Mouse (Mus musculus) lung, adult 10 weeks (tissue): ENCODE measurements around the gene Svs3a. TPM values are rescaled to one million over a fixed set of nuclear protein-coding genes. Genes with fewer than 3 reads are reported as not detected.

Experiments used
- polyA plus RNA-seq: library from polyadenylated mRNA; stranded (reverse); fragments of 350-450 nt; fragmentation: Illumina TruSeq; extraction: RNeasy Lipid Tissue Mini Kit (QIAGEN cat#74804); gene quantifications from one replicate; pipeline ENCODE4 v1.2.3, GENCODE M21; 2014; ENCODE audit warnings: low read depth, low replicate concordance; ENCODE audit not compliant: insufficient read depth

Svs3a gene
- not detected for polyA plus RNA-seq

GRCm38 (mm10) chr2:164288968-164289367 is at the start of gene Svs3a:
TSS of gene Svs3a (plus strand) at chr2:164289268.

DNA sequence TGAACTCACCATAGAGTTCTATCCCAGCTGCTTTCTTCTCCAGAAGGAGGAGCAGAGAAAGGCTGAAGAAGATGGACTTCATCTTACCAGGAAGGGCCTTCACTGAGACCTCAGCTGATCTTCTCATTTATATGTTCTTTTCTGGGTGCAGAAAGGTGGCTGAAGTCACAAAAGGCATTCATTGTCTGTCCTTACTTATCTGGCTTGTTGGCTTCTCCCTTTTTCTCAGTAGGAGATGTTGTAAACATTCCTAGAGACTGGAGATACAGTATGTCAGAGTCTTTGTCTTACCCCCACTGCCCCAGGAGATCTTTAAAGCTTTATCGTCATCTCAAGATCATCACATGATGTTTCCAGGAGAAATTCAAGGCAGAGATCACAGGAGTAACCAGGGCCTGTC is 32.5 kb upstream of the Svs3a start, which contains the start of gene Svs3b:
Gene Svs3b, minus strand, starts transcription at position 101 of the 400 bp plus-strand sequence.

GRCm38 (mm10) chr2:164278359-164278758 is 10.7 kb upstream of the Svs3a start, which contains the start of gene Svs4:
TSS of gene Svs4 (minus strand) at chr2:164278459.

DNA sequence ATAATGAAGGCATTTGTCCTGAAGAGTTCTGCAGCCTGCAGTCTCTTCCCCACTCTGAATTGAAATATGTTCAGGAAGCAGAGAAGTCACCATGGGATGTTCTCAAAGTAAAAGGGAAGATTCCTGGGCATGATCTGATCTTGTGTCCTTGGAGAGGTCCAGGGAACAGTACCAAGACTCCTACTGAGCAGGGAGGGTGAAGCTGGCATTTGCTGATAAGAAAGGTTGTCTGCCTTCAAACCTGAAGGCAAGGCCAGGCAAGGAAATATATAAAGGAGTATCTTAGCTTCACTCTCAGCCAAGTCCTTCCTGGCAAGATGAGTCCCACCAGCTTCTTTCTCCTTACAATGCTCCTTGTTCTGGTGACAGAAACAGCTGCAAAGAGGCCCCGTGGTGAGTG is 27.4 kb downstream of the Svs3a start, which contains the start of gene Svs6:
Gene Svs6, plus strand, starts transcription at position 301 of the 400 bp plus-strand sequence.

GRCm38 (mm10) chr2:164332440-164332839 is 43.4 kb downstream of the Svs3a start, which contains the start of gene Svs5:
TSS of gene Svs5 (plus strand) at chr2:164332740.

Other genes with a start within 250 kb of the Svs3a start
- 30.1 TPM for gene Stk4, start 218.9 kb upstream of the Svs3a start, polyA plus RNA-seq
- gene Tomm34, start 218.1 kb upstream of the Svs3a start, polyA plus RNA-seq, result 22.2 TPM
- not detected for gene Kcns1, start 118.2 kb upstream of the Svs3a start, polyA plus RNA-seq
- gene Wfdc5, start 106.5 kb upstream of the Svs3a start, polyA plus RNA-seq, result not detected
- gene Wfdc12, start 98.7 kb upstream of the Svs3a start, polyA plus RNA-seq, result not detected
- not detected for gene Wfdc15a, start 89.1 kb upstream of the Svs3a start, polyA plus RNA-seq
- gene Wfdc15b, start 67.6 kb upstream of the Svs3a start, polyA plus RNA-seq, result not detected
- not detected for gene Svs2, start 50.8 kb upstream of the Svs3a start, polyA plus RNA-seq
- gene Svs3b, start 32.6 kb upstream of the Svs3a start, polyA plus RNA-seq, result not detected
- not detected for gene Svs4, start 10.8 kb upstream of the Svs3a start, polyA plus RNA-seq
- not detected for gene Svs6, start 27.5 kb downstream of the Svs3a start, polyA plus RNA-seq
- not detected for gene Svs5, start 43.5 kb downstream of the Svs3a start, polyA plus RNA-seq
- gene Slpi, start 99.8 kb downstream of the Svs3a start, polyA plus RNA-seq, result 98.1 TPM
- gene Rbpjl, start 113.9 kb downstream of the Svs3a start, polyA plus RNA-seq, result 10.2 TPM
- 22.9 TPM for gene Matn4, start 115.9 kb downstream of the Svs3a start, polyA plus RNA-seq
- 109 TPM for gene Sdc4, start 154.6 kb downstream of the Svs3a start, polyA plus RNA-seq
- gene Sys1, start 167.7 kb downstream of the Svs3a start, polyA plus RNA-seq, result 37.0 TPM
- gene Gm20458, start 171.7 kb downstream of the Svs3a start, polyA plus RNA-seq, result not detected
- not detected for gene Trp53tg5, start 184.5 kb downstream of the Svs3a start, polyA plus RNA-seq
- gene Dbndd2, start 196.8 kb downstream of the Svs3a start, polyA plus RNA-seq, result 69.5 TPM
- 34.2 TPM for gene Pigt, start 208.3 kb downstream of the Svs3a start, polyA plus RNA-seq